Mouse (Mus musculus): Measurements from ENCODE around the gene Hist1h2bm. TPM values are rescaled to one million over a fixed set of nuclear protein-coding genes. Genes with fewer than 3 reads are reported as not detected.
"Not testable (repeated sequence)": the region's sequence is repeated elsewhere in the genome, so short reads cannot be mapped to it uniquely, and the experiment has no call there.

The Hist1h2bm gene
- total RNA-seq (2021): 57.9 and 74.0 TPM in 2 replicates
- long read RNA-seq, experiment 1: 0 reads
- long read RNA-seq, experiment 2: 0 reads

GRCm38 (mm10) chr13:21721757-21722372, at the start of gene Hist1h2bm:
Gene Hist1h2bm, plus strand, starts transcription at chr13:21722044.
- peak; percentile 58 for DNase-seq

- DNase-seq: no peak
Measured at GRCm38 (mm10) chr13:21677305-21677704, 44.5 kb upstream of the Hist1h2bm start, which contains the start of gene Olfr1360. Gene Olfr1360, minus strand, starts transcription at chr13:21677405.

- DNase-seq: no peak
Measured at GRCm38 (mm10) chr13:21697811-21698210, 24.0 kb upstream of the Hist1h2bm start, which contains the start of gene Olfr1359. Gene Olfr1359, plus strand, starts transcription at chr13:21698111.

- no peak for DNase-seq
Measured at GRCm38 (mm10) chr13:21706669-21707068, 15.2 kb upstream of the Hist1h2bm start.

GRCm38 (mm10) chr13:21710031-21710711, 11.7 kb upstream of the Hist1h2bm start:
- peak; percentile 93 for DNase-seq

GRCm38 (mm10) chr13:21710821-21711525, 10.9 kb upstream of the Hist1h2bm start:
- DNase-seq: peak; percentile 84

- DNase-seq: no peak
Measured at GRCm38 (mm10) chr13:21711698-21712097, 10.1 kb upstream of the Hist1h2bm start.

GRCm38 (mm10) chr13:21714725-21715124, 7.1 kb upstream of the Hist1h2bm start:
- DNase-seq: peak; percentile 64

- DNase-seq: peak; percentile 17
Measured at GRCm38 (mm10) chr13:21715131-21715863, 6.5 kb upstream of the Hist1h2bm start.

- DNase-seq: peak; percentile 82
Measured at GRCm38 (mm10) chr13:21715864-21716539, 5.8 kb upstream of the Hist1h2bm start, which contains the start of the genes Hist1h2bl and Hist1h2ai. Gene Hist1h2bl, minus strand, starts transcription at chr13:21716143. Gene Hist1h2ai, plus strand, starts transcription at chr13:21716422.

GRCm38 (mm10) chr13:21716540-21717391, 5.1 kb upstream of the Hist1h2bm start:
- peak; percentile 16 for DNase-seq

GRCm38 (mm10) chr13:21717397-21718357, 4.2 kb upstream of the Hist1h2bm start, which contains the start of gene Hist1h3h:
Gene Hist1h3h, plus strand, starts transcription at chr13:21717659.
- peak; percentile 86 for DNase-seq

GRCm38 (mm10) chr13:21718381-21719080, 3.3 kb upstream of the Hist1h2bm start:
- no peak for DNase-seq

- not testable (repeated sequence) for DNase-seq
Measured at GRCm38 (mm10) chr13:21721107-21721756, 612 bp upstream of the Hist1h2bm start.

- no peak for DNase-seq
Measured at GRCm38 (mm10) chr13:21722373-21722925, 605 bp downstream of the Hist1h2bm start.

GRCm38 (mm10) chr13:21722993-21723836, 1.4 kb downstream of the Hist1h2bm start:
- DNase-seq: no peak

Measured in adrenal gland, postnatal 14 days (tissue).